Mouse (Mus musculus) lung, postnatal 0 days (tissue): ENCODE measurements around the gene Spib.

Experiments used
- CTCF ChIP-seq: IDR thresholded peaks from 2 replicates; pipeline ENCODE4 v1.5.1; 2016; ENCODE audit warnings: antibody characterized with exemption, mild to moderate bottlenecking
- EP300 ChIP-seq: IDR thresholded peaks from 2 replicates; pipeline ENCODE4 v1.6.1; 2016; ENCODE audit warnings: antibody characterized with exemption, mild to moderate bottlenecking, control low read depth

- TF ChIP-seq CTCF (no peak), EP300 (no peak)
Measured at GRCm38 (mm10) chr7:44550409-44550678, 18.5 kb upstream of the Spib start.
